Mouse (Mus musculus) lung, postnatal 10 days (tissue): Measurements from ENCODE around the gene Sgta.
A peak's percentile ranks its signal among the peaks of the same experiment; 100 is the strongest.
"Not testable (repeated sequence)": the region's sequence is repeated elsewhere in the genome, so short reads cannot be mapped to it uniquely, and the experiment has no call there.

ENCODE experiments used
- DNase-seq: peaks from one replicate; pipeline ENCODE4 v3.0.0; 2021

The Sgta gene

DNA sequence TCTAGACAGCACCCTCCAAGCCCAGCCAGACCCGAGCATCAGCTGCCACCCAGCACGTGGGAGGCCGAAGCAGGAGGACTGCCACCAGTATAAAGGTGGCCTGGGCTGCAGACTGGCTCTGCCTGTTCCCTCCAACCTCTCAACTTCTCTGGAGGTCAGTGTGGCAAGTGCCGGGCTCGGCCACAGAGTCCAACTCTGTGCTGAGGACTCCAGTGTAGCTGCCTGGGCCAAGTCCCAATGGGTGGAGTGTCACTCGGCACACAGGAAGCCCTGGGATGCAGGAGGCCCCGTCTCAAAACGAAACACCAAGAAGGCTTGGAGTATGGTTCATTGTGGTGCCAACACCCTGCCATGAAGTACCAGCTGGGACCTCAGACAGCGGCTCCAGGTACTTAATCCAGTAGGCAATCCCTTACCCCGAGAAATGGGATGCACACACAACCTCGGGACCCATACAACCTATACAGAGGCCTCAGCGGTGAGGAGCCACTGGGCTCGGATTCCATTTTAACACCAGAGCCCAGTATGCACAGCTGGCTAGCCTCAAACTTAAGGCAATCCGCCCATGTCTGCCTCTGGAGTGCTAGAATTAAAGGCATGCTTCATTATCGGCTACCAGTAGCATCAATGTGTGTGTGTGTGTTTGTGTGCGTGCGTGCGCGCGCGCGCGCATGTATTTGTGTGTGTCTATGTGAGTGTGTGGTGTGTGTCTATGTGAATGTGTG lies 2.4 kb downstream of the Sgta start:
- DNase-seq: no peak

DNA sequence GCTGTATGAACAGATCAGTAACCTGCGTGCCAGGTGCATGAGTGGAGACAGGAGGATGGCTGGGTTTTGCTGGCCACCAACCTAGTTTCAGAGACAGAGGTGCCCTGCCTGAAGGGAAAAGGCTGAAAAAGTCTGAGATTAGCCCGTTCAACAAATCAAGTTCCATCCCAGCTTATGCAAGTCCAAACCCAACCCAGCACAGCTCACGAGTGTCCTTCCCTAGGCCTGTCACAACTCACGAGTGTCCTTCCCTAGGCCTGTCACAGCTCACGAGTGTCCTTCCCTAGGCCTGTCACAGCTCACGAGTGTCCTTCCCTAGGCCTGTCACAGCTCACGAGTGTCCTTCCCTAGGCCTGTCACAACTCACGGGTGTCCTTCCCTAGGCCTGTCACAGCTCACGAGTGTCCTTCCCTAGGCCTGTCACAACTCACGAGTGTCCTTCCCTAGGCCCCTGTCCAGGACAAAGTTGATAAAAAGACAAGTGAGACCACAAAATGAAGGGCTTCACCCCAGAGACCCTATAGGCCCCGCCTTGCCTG lies 4.1 kb downstream of the Sgta start:
- not testable (repeated sequence) for DNase-seq

DNA sequence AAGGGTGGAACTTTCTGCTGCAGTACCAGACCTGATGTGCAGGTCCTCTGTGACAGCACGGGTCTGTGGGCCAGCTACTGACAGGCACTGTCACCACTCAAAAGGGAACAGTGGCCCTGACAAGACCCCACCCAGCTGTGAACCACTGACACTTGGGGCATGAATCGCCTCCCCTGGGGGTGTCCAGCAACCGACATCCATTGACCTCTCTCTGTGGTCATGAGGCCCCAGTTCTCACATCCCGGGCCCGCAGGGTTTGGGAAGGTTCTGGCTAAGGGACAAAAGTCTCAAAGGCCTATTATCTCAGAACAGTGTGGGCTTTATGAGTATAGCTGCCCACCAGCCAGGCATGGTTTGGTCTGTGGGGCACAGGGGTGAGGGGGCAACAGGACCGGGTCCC lies 4.8 kb downstream of the Sgta start:
- DNase-seq: no peak

DNA sequence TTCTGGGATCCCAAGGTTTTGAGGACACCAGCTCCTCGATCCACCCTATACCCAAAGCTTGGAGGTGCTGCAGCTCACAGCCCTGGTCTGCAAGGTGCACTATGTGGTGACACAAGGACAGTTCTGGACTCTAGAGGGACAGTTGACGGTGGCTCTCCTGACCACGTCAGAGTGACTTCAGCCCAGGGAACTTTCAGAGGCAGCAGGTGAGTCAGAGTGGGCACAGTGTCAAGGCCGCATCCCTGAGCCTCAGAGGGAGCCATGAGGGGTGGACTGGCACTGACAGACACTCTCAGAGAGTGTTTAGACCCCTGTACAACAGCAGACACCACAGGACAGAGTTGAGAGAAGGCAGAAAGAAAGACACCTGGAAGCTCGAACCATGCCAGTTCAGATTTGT lies 7.4 kb downstream of the Sgta start:
- no peak for DNase-seq

DNA sequence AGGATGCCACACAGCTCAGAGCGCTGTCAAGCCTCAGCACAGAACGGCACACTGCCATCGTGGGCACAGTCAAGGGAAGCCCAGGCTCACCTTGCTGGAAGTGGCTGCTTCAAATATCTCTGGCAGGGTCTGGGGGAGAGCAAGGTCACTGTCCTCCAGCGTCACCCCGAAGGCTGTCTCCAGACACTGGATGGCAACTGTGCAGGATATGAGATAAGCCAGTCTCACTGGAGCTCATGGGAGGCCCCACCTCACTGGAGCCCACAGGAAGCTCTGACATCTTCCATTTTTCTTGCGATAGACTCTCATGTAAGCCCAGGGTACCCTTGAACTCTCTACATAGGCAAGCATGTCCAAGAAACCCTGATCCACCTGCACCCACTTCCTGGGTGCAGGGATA lies 8.8 kb downstream of the Sgta start:
- no peak for DNase-seq

DNA sequence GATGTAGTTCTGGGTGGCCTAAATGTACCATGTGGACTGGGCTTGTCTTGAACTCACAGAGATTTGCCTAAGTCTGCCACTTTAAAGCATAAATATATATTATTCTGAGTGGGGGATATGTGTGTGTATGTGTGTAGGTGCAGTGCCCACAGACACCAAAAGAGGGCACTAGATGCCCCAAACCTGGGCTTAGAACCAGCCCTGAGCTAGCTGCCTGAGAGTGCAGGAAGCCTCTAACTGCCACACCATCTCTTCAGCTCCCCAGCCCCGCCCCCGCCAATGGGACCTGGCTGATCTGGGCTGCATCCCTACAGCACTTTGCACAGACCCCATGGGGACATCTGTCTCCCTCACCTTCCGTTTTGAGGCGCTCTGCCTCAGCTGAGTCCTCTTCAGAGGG lies 9.3 kb downstream of the Sgta start:
- peak; percentile 26 for DNase-seq

DNA sequence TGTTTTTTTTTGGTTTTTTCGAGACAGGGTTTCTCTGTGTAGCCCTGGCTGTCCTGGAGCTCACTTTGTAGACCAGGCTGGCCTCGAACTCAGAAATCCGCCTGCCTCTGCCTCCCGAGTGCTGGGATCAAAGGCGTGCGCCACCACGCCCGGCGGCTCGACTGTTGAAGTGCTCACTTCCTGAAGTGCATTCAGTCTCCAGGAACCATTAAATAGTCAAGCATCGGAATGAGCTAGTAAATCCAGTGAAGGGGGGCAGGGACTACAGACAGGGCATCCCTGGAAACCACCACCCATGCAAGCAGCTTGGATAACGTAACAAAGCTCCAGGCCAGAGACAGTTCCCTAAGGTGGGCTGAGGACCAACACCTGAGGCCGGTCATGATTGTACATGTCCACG lies 14.7 kb downstream of the Sgta start:
- DNase-seq: not testable (repeated sequence)

DNA sequence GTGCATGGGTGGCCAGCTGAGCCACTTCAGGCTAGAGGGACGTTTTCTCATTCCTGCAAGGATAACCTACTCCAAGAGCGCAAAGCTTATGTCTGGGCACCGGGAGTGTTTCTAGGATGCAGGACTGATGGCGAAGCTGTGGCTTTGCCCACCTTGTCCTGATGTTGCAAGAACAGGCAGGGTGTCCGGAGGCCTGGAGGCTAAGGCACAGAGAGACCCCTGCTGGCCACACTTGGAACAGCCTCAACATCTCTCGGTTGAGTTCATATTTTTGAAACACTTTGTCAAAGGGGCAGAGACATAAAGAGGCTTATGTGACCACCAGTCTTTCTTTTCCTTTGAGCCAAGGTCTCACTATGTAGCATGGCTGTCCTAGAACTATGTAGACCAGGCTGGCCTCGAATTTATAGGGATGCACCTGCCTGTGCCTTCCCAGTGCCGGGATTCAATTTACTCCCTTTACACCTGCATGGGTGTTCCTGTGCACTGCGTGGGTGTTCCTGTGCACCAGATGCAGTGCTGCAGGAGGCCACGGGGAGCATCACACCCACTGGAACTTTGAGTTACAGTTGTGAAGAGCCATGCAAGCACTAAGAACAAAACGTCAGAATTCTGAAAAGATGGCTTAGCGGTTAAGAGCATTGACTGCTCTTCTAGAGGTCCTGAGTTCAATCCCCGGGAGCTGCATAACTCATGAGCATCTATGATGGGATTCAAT lies 18.4 kb downstream of the Sgta start:
- DNase-seq: peak; percentile 80

DNA sequence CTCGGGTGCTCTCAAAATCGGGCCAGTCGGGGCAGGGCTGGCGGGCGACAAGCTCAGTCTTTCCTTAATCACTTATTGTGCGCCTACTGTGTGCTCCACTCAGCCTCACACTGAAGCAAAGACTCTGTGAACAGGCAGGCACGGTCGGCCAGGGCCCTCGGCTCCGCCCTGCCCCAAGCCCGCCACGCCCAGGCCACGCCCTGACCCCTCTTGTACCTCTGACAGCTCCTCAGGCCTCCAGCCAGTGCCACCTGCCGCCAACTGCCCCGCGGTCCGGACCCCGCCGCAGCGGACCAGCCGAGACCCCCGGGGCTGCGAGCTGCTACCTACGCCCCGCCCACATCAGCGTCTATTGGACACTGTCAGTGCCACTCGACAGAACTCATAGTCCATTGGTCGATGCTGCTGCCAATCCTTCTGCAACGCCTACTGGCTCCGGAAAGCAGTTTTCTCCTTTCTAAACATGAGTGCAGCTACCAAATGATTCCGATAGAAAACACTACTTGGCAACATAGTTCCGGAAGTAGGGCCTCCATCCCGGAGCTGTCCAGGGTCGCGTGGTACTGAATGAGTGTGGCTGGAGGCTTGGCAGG lies 22.9 kb downstream of the Sgta start, which contains the start of gene Slc39a3:
Gene Slc39a3 (minus strand): TSS at position 439 of the 593 bp plus-strand sequence.
- peak; percentile 99 for DNase-seq

DNA sequence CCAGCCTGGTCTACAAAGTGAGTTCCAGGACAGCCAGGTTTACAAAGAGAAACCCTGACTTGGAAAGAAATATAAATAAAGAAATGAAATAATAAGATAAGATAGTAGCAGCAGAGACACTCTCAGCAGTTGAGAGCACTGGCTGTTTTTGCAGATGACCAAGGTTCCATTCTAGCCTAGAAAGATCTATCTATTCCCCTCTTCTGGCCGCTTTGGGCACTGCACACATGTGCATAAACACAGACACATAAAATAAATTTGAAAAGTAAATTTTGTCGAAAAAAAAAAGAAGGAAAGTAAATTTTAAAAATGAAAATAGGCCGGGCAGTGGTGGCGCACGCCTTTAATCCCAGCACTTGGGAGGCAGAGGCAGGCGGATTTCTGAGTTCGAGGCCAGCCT lies 23.7 kb downstream of the Sgta start:
- peak; percentile 55 for DNase-seq

DNA sequence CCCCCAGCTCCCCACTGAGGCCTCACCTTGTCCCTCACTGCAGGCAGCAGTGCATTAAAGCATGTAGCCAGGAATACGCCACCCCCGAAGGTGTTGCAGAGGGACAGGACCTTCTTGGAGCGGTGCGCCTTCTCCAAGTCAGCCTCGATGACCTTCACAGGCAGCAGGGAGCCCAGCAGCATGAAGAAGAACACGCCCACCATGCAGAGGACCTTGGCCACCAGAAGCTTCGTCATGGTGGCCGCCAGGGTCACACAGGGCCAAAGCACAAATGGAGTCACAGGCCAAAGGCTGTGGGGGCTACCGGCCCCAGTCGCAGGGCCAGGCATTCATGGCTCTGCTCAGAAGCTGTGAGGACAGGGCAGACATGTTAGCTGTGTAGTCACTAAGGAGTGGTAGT lies 26.4 kb downstream of the Sgta start:
- DNase-seq: no peak

DNA sequence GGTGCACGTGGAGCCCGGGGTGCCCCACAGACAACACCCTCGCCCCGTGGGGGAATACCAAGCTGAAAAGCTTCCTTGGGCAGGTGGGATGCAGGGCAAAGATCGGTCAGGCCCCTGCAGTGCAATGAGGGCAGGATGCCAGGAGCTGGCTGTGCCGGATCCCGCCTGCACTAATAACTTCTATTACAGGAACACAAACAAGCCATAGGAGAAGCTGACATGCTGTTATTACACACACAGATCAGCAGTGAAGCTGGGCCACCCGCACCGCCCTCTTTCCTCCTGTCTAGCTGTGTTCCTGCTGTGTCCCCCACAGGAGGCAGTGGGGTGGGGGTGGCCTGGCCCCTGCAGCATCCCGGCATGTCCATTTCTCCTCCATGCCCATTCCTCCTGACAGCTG lies 30.9 kb downstream of the Sgta start:
- DNase-seq: no peak

DNA sequence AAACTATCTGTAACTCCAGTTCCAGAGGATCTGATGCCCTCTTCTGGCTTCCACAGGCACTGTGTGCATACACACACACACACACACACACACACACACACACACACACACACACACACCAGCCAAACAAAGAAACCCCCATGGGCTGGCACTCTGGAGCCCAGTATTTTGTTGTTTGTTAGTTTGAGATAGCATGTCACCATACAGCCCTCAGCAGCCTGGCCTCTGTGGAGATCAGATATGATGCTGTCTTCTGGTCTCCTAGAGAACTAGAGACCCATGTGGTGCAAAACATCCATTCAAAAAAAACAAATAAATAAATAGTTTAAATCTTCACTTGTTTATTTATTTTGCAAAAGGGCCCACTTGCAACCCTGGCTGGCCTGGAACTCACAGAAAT lies 31.8 kb downstream of the Sgta start:
- no peak for DNase-seq

DNA sequence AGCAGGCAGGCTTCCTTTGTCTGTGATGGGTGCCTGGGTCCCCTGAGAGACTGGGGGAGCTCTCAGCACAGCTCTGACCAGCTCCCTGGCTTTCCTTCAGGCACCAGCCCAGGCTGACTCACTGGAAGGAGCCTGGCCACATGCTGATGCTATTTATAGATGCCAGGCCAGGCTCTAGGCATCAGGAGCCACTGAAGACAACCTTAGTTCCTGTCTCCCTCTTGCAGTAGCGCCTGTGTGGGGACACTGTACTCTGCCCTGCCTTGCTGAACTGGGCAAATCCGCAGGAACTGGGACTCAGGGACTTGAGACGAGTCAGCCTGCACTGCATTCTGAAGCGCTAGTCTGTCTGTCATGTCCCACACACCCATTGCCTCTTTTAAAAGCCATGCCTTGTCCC lies 32.6 kb downstream of the Sgta start:
- no peak for DNase-seq

DNA sequence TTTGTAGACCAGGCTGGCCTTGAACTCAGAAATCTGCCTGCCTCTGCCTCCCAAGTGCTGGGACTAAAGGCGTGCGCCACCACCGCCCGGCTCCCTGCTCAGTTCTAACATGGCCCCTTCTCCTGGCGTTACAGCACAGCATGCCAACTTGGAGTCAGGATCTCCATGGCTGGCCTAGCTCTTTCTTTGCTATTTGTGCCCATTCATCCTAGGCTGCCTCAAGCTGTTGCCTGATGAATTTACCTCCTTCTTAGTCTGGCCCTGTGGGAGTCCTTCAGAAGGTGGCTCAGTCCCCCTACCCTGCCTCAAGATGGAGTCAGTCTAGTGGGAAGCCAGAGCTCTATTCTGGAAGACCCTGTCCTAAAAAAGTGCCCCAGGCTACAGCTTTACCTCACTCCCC lies 33.1 kb downstream of the Sgta start:
- no peak for DNase-seq

DNA sequence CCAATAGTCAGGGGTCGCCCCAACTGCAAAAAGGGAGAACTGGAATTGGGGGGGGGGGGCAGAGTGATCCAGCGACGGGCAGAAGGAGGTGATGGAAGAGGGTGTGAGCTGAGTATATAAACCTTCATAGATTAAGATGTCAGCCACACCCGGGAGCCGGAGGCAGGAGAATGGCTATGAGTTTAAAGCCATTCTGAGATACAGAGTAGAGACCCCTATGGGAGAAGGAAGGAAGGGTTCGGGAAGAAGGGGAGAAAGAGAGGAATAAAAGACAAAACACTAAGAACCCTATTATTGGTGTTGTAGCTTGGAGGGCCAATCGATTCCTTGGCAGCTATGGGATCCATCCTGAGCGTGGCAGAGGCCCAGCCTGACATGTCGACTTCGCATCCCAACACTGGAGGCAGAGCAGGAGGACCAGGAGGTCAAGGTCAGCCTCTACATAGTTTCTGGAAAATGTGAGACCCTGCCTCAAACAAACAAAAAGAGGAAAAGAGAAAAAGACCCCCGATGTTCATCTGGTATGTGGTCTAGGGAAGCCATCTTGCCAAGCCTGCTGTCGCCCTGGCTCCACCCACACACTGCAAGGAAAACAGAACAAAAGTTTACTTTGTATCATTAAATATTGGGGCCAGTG lies 34.2 kb downstream of the Sgta start, which contains the start of gene Diras1:
Gene Diras1 (minus strand): TSS at position 24 of the 637 bp plus-strand sequence.
- DNase-seq: no peak

DNA sequence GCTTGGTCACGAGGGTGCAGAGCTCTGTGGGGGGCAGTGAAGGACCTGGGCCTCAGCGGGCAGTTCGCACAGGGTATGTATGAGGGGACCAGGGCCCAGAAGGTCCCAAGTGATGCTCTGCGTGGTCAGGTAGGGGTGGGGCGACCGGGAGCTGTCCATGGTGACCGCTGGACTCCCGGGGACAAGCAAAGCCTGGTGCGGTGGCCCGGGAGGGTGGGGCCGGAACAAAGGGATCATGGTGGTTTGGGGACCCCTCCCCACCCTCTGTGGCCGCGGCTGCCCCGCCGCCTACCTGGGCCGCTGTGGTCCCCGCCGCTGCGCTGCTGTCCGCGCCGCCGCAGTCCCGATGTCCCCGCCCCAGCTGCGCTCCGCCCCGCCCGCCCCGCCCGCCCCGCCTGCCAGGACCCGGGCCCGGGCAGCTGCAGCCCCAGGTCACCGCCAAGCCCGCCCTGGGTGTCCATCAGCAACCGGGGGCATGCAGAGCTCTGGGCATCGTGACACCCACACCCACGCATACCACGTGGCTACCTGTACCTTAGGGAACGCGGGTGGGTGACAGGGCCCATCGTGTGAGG lies 34.8 kb downstream of the Sgta start:
- peak; percentile 16 for DNase-seq

DNA sequence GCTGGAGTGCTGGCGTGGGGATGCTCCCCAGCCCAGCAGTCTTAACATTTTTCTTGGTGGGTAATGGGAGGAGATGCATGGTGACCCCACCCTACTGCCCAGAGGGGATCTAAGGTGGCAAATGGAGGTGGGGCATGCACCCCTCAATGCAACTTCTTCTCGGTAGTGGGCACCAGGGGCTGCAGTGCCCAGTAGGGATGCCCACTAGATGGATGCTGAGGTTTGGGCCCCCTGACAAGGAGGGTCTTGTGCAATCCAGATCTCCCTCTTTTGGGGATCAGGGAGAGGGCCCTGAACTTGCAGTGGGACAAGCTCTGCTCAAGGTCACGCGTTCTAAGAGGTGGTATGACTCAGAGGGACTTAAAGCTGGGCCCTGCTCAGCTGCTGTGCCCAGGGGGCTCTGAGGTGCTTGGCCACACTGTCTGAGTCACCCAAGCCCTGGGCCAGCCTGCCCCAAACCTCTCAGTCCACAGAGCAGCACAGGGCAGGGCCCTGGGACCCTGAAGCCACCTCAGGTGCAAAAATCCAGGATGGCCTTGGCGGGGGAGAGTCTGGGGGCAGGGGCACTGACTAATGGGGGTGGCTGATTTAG lies 35.5 kb downstream of the Sgta start:
- DNase-seq: no peak

DNA sequence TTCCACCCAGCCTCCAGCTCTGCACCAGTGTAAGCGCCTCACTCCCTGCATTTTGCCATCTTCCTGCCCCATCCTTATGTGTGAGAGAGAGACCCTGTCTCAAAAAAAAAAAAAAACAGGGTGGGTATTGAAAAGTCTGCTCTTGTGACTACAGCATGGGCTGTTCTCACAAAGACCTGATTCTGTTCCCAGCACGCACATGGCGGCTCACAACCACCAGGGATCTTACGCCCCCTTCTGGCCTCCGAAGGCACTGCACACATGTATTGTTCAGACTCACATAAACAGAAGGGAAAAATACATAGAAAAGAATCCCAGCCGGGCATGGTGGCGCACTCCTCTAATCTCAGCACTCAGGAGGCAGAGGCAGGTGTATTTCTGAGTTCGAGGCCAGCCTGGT lies 37.2 kb downstream of the Sgta start:
- DNase-seq: no peak

DNA sequence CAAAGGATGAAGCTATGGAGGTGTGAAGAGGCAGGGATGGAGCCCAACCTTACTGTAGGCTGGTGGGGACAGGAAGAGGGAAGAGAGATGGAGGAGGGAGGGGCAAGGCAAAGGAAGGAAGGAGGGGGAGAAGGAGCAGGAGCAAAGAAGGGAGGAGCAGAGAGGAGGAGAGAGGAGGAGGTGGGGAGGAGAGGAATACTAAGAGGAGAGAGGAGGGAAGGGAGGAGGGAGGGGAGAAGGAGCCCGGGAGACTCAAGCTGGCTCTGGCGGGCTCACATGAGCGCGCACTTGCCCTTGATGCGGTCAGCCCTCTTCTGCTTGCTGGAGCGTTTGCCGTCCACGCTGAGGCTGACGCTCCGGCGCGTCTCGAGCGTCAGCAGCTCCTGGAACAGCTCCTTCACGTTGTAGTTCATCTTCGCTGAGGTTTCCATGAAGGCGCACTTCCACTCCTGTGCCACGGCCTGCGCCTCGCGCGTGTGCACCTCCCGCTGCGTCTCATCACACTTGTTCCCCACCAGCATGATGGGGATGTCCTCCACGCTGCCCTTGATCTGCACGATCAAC lies 38.4 kb downstream of the Sgta start:
- no peak for DNase-seq

DNA sequence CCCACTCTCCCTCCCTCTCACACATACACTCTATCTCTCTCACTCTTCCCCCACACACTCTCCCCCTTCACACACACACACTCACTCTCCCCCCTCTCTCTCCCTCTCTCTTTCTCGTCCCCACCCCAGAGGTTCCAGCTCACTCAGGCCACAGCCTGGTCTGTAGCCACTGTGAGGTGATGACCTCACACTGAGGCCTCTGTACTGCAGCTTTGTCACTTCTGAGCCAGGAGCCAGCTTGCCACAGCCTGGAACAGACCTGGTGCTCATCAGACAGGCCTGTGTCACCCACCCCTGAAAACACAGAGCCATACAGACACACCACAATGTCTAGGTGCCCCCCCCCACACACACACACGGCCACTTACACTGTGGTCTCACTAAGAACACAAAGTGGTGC lies 39.8 kb downstream of the Sgta start:
- DNase-seq: no peak

DNA sequence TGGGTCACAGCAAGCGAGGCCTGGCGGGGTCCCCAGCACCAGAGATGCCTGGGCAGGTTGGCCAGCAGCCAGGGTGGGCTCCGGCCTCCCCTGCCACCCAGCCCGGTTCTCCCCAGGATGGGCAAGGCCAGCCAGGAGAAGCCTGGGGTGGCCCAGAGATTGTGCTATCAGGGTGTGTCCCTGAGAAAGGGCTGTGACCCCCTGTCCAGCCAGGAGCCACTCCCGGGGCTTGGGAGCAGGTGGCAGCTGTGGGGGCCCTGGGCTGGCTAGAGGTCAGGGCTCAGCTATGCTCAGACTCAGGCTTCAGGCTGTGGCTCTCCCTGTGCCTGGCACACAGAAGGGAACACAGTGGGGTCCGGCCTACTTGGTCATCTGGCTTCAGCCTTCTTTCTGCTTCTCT lies 40.3 kb downstream of the Sgta start:
- no peak for DNase-seq
